Mouse (Mus musculus) embryonic facial prominence, embryonic 15.5 days (tissue): ENCODE measurements around the gene Phgdh. TPM values are rescaled to one million over a fixed set of nuclear protein-coding genes. Genes with fewer than 3 reads are reported as not detected.
A peak's percentile ranks its signal among the peaks of the same experiment; 100 is the strongest.

Experiments used
- ATAC-seq: fragments of 200-750 bp; cut with Nextera tagmentation; 2 replicates; pipeline ENCODE4 v1.8.0; 2017; ENCODE audit warnings: low read depth, moderate TSS enrichment; ENCODE audit not compliant: insufficient number of reproducible peaks, low FRiP score, low TSS enrichment
- H3K27ac ChIP-seq: fragments of 300-500 bp; sonication (generic); replicated peaks from 2 replicates; pipeline ENCODE4 v1.5.1; 2015; ENCODE audit warnings: mild to moderate bottlenecking, inconsistent platforms
- H3K27me3 ChIP-seq: fragments of 300-500 bp; sonication (generic); 2 replicates; pipeline ENCODE4 v1.6.1; 2015; ENCODE audit warnings: inconsistent platforms
- H3K36me3 ChIP-seq: fragments of 300-500 bp; sonication (generic); 2 replicates; pipeline ENCODE4 v1.6.1; 2015; ENCODE audit warnings: mild to moderate bottlenecking, inconsistent platforms
- H3K4me1 ChIP-seq: fragments of 300-500 bp; sonication (generic); 2 replicates; pipeline ENCODE4 v1.6.1; 2015; ENCODE audit warnings: inconsistent platforms
- H3K4me2 ChIP-seq: fragments of 300-500 bp; sonication (generic); replicated peaks from 2 replicates; pipeline ENCODE4 v1.6.1; 2015; ENCODE audit warnings: mild to moderate bottlenecking, inconsistent platforms
- H3K4me3 ChIP-seq: fragments of 300-500 bp; sonication (generic); replicated peaks from 2 replicates; pipeline ENCODE4 v1.5.1; 2015; ENCODE audit warnings: mild to moderate bottlenecking, inconsistent platforms
- H3K9ac ChIP-seq: fragments of 300-500 bp; sonication (generic); 2 replicates; pipeline ENCODE4 v1.6.1; 2015; ENCODE audit warnings: inconsistent platforms
- H3K9me3 ChIP-seq: fragments of 300-500 bp; sonication (generic); replicated peaks from 2 replicates; pipeline ENCODE4 v1.6.1; 2016; ENCODE audit warnings: inconsistent platforms
- WGBS: fragments of 180-500 bp; shearing (Covaris S2); methylation state at CpG from one replicate; pipeline ENCODE4 v1.1.7; 2015; 5-methylcytosine and 5-hydroxymethylcytosine counted together
- polyA plus RNA-seq: library from polyadenylated mRNA; unstranded; fragments of >200 nt; fragmentation: Nextera tagmentation; extraction: Ambion mirVana; gene quantifications from 2 replicates; pipeline ENCODE4 v1.2.1, GENCODE M21; 2015

The Phgdh gene
- polyA plus RNA-seq, 1 experiment from 2014 or later = 191 TPM

DNA sequence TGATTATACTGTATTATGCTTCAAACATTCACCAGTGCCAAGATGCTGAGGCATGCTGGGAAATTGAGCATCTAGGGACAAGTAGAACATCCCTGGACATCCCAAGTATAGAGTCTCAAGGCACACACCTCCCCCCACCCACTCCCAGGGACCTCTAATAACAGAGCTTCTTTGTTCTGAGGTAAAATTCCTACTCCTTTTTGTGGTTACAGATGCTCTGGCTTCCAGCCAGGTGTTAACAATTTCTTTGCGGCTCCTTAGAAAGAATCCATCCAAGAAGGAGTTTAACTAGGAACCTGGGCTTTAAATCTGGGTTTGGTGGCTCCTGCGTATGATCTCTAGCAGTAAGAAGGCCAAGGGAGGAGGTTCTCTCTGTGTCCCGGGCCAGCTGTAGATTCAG, 22.6 kb downstream of the Phgdh start:
- Histone ChIP-seq H3K36me3 (peaks cover 23% of the 10 kb centered on the region; the same call in 1 of the 2 replicates), H3K4me3 (no peak overlapping the region), H3K9me3 (no peaks in the 10 kb centered on the region), H3K27me3 (no peaks in the 10 kb centered on the region), H3K4me1 (peaks cover 5% of the 10 kb centered on the region; the same call in 1 of the 2 replicates), H3K4me2 (no peak overlapping the region), H3K9ac (no peak overlapping the region), H3K27ac (0 out of 2 replicates have a peak overlapping the region, but pooled peaks have one; percentile 7)
- no peak for ATAC-seq
- WGBS = 28% methylated on average over 3 of the region's 3 CpGs

DNA sequence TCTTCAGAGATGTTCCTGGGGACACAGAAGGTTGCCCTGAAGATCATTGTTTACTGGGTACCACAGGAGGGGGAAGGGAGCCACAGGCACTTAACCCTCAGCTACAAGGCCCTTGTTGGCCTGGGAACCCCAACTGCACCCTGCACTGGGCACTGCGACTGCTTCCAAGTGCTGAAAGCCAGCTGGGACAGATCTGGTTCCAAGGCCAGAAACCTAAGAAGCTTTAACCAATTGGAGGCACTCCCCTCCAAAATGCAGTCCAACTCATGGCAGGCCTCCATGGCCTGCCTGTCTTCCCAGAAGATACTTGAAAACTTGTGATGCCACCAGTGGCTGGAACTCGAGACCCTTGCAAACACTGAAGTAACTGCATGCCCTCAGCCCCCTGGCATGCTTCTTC, 24.6 kb downstream of the Phgdh start:
- WGBS = 71% methylated on average over 2 of the region's 2 CpGs

GRCm38 (mm10) chr3:98313294-98314155, 26.3 kb downstream of the Phgdh start:
- no peak for ATAC-seq
- H3K4me2 ChIP-seq = no peak overlapping the region
- H3K9ac ChIP-seq = no peak overlapping the region
- H3K9me3 ChIP-seq = no peaks in the 10 kb centered on the region
- no peaks in the 10 kb centered on the region for H3K27me3 ChIP-seq
- H3K27ac ChIP-seq = no peak overlapping the region
- peaks cover 5% of the 10 kb centered on the region; the same call in 1 of the 2 replicates for H3K4me1 ChIP-seq
- WGBS = 77% methylated on average over 9 of the region's 9 CpGs
- peaks cover 1% of the 10 kb centered on the region; the same call in 1 of the 2 replicates for H3K36me3 ChIP-seq
- H3K4me3 ChIP-seq = no peak overlapping the region

More for the DNA sequence above, 24.6 kb downstream of the Phgdh start:
- no peak overlapping the region for H3K4me3 ChIP-seq
- no peak overlapping the region for H3K4me2 ChIP-seq
- no peaks in the 10 kb centered on the region for H3K27me3 ChIP-seq
- ATAC-seq = no peak
- H3K36me3 ChIP-seq = peaks cover 11% of the 10 kb centered on the region; the same call in 1 of the 2 replicates
- H3K9me3 ChIP-seq = no peaks in the 10 kb centered on the region
- H3K4me1 ChIP-seq = peaks cover 5% of the 10 kb centered on the region; the same call in 1 of the 2 replicates
- no peak overlapping the region for H3K27ac ChIP-seq
- no peak overlapping the region for H3K9ac ChIP-seq

DNA sequence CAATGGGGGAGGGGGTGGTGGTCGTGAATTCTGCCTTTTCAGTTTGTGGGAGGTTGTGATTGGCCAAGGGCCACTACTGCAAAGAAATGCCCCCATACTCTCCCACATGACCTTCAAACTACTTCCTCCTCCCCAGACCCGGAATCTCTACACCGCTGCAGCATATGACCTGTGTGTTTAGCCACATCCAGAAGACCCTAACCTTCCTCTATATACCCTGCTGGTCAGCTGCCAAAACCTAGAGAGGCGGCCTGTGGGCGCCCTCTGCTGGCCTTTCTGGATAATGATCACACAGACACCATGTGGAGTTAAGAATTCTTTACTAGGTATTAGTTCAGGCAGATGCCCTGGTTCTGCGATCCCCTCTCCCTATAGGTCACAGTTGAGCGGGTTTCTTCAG, 26.9 kb downstream of the Phgdh start:
- H3K27ac ChIP-seq = no peak overlapping the region
- no peak; the same call in 1 of the 2 replicates for ATAC-seq
- H3K9ac ChIP-seq = no peak overlapping the region
- H3K4me3 ChIP-seq = no peak overlapping the region
- H3K36me3 ChIP-seq = no peaks in the 10 kb centered on the region
- no peak overlapping the region for H3K4me2 ChIP-seq
- 32% methylated on average over 7 of the region's 7 CpGs for WGBS
- H3K4me1 ChIP-seq = peaks cover 5% of the 10 kb centered on the region; the same call in 1 of the 2 replicates
- H3K27me3 ChIP-seq = no peaks in the 10 kb centered on the region
- H3K9me3 ChIP-seq = no peaks in the 10 kb centered on the region

DNA sequence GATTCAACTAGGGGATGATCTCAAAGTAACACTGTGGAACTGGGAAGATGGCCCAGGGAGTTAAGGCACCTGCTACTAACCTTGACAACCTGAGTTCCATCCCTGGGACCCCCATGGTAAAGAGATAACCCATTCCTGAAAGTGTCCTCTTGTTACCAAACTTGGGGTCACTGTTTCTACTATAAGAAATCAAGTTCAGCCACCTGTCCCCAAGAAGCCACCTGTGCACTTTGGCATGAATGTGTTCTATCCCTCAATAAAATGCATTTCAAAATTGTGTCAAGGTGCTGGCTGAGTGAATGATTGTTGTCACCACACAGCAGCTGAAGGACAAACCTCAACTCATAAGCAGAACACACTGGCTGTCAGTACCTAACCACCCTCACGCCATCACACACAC, 29.3 kb downstream of the Phgdh start:
- Histone ChIP-seq H3K4me2 (no peak overlapping the region), H3K36me3 (no peaks in the 10 kb centered on the region), H3K9me3 (no peaks in the 10 kb centered on the region), H3K4me1 (no peaks in the 10 kb centered on the region), H3K4me3 (no peak overlapping the region), H3K9ac (no peak overlapping the region), H3K27me3 (no peaks in the 10 kb centered on the region), H3K27ac (no peak overlapping the region)
- WGBS = 100% methylated on average over 1 of the region's 1 CpGs
- ATAC-seq = no peak

DNA sequence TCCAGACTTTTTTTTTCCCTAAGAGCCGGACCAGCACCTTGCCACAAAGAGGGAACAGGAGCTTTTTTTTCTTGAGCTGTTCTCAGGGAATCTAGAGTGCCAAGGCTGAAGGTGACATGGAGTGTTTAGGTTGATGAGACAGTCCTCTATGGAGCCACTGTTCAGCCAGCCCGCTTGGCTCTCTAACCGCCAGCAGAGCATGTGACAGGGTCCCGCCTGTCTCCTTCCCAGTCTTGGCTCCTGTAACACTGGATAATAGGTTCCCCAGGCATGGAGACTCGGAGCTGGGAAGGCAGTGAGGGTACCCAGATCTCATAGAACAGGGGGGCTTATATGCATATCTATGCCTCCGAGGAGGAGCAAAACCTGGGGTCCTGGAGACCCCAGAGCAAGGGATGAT, 31.2 kb downstream of the Phgdh start:
- no peak overlapping the region for H3K4me3 ChIP-seq
- no peak overlapping the region for H3K27ac ChIP-seq
- H3K9ac ChIP-seq = no peak overlapping the region
- H3K27me3 ChIP-seq = no peaks in the 10 kb centered on the region
- no peaks in the 10 kb centered on the region for H3K9me3 ChIP-seq
- no peak overlapping the region for H3K4me2 ChIP-seq
- WGBS = 74% methylated on average over 6 of the region's 6 CpGs
- no peaks in the 10 kb centered on the region for H3K36me3 ChIP-seq
- no peak for ATAC-seq
- H3K4me1 ChIP-seq = no peaks in the 10 kb centered on the region

GRCm38 (mm10) chr3:98301761-98302160, 38.0 kb downstream of the Phgdh start:
- H3K27me3 ChIP-seq = no peaks in the 10 kb centered on the region
- H3K27ac ChIP-seq = no peak overlapping the region
- H3K9ac ChIP-seq = no peak overlapping the region
- ATAC-seq = no peak
- H3K9me3 ChIP-seq = no peaks in the 10 kb centered on the region
- no peak overlapping the region for H3K4me2 ChIP-seq
- no peak overlapping the region for H3K4me3 ChIP-seq
- H3K36me3 ChIP-seq = no peaks in the 10 kb centered on the region
- H3K4me1 ChIP-seq = no peaks in the 10 kb centered on the region
- 82% methylated on average over 3 of the region's 3 CpGs for WGBS

- no peaks in the 10 kb centered on the region for H3K9me3 ChIP-seq
- WGBS = 89% methylated on average over 4 of the region's 4 CpGs
- no peak for ATAC-seq
Observed at GRCm38 (mm10) chr3:98300266-98300665, 39.5 kb downstream of the Phgdh start.

DNA sequence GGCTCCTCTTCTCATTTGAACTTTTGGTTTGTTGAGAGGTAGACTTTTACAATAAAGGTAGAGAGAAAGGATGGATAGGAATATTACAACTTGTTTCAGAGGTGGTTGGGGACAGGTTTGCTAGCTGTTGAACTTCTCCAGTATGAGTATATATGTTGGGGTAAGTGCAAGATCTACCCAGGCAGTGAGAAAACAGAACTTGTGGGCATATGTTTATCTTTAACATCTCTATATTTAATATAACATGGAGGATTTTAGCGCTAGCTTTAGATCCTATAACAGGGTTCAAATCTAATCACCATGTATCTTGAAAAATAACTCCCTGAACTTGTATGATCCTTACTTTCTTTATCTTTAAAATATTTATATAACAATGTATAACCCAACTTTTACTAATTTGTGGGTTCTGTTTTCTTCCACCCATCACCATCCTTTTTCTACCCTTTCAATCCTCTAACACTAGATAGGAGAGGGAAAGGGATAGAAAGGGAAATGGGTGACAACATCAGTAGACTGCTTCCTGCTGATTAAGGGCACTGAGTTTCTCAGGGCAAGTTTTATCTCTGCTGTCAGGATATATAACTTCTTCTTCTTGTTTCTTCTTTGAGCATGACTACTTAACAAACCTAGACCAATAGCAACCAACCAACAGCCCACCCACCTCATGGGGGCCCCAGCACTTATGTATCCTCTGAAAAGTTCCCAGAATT, 40.2 kb downstream of the Phgdh start:
- H3K4me3 ChIP-seq = no peak overlapping the region
- H3K4me1 ChIP-seq = no peaks in the 10 kb centered on the region
- H3K4me2 ChIP-seq = no peak overlapping the region
- no peaks in the 10 kb centered on the region for H3K36me3 ChIP-seq
- no peaks in the 10 kb centered on the region for H3K27me3 ChIP-seq
- H3K27ac ChIP-seq = no peak overlapping the region
- no peaks in the 10 kb centered on the region for H3K9me3 ChIP-seq
- 91% methylated on average over 1 of the region's 1 CpGs for WGBS
- H3K9ac ChIP-seq = no peak overlapping the region
- no peak for ATAC-seq

More at GRCm38 (mm10) chr3:98300266-98300665, 39.5 kb downstream of the Phgdh start:
- H3K36me3 ChIP-seq = no peaks in the 10 kb centered on the region
- H3K4me1 ChIP-seq = no peaks in the 10 kb centered on the region
- H3K27me3 ChIP-seq = no peaks in the 10 kb centered on the region
- H3K27ac ChIP-seq = no peak overlapping the region
- H3K4me2 ChIP-seq = no peak overlapping the region
- no peak overlapping the region for H3K9ac ChIP-seq
- no peak overlapping the region for H3K4me3 ChIP-seq

GRCm38 (mm10) chr3:98295965-98296364, 43.8 kb downstream of the Phgdh start:
- Histone ChIP-seq H3K9ac (no peak overlapping the region), H3K4me1 (no peaks in the 10 kb centered on the region), H3K9me3 (no peaks in the 10 kb centered on the region), H3K27me3 (no peaks in the 10 kb centered on the region), H3K36me3 (no peaks in the 10 kb centered on the region), H3K4me2 (no peak overlapping the region), H3K4me3 (no peak overlapping the region), H3K27ac (no peak overlapping the region)
- no peak for ATAC-seq
- WGBS = 61% methylated on average over 10 of the region's 10 CpGs

DNA sequence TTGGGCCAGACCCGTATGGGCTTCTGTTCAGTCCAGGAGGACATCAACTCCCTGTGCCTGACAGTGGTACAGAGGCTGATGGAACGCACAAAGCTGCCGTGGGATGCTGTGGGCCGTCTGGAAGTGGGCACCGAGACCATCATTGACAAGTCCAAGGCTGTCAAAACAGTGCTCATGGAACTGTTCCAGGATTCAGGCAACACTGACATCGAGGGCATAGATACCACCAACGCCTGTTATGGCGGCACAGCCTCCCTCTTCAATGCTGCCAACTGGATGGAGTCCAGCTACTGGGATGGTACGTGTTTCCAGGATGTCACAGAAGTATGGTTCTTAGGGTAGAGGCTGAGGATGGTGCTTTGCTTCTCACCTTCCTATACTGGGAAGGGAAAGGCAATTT, 48.7 kb downstream of the Phgdh start:
- no peak overlapping the region for H3K9ac ChIP-seq
- ATAC-seq = no peak
- no peak overlapping the region for H3K4me2 ChIP-seq
- 93% methylated on average over 9 of the region's 9 CpGs for WGBS
- H3K4me3 ChIP-seq = no peak overlapping the region
- H3K4me1 ChIP-seq = no peaks in the 10 kb centered on the region
- no peaks in the 10 kb centered on the region for H3K9me3 ChIP-seq
- no peaks in the 10 kb centered on the region for H3K27me3 ChIP-seq
- no peaks in the 10 kb centered on the region for H3K36me3 ChIP-seq
- no peak overlapping the region for H3K27ac ChIP-seq
